Mouse (Mus musculus): ENCODE measurements around the gene Susd4. TPM values are rescaled to one million over a fixed set of nuclear protein-coding genes. Genes with fewer than 3 reads are reported as not detected.

The Susd4 gene
- polyA plus RNA-seq, 1 experiment from 2014 or later = 5.8 TPM

DNA sequence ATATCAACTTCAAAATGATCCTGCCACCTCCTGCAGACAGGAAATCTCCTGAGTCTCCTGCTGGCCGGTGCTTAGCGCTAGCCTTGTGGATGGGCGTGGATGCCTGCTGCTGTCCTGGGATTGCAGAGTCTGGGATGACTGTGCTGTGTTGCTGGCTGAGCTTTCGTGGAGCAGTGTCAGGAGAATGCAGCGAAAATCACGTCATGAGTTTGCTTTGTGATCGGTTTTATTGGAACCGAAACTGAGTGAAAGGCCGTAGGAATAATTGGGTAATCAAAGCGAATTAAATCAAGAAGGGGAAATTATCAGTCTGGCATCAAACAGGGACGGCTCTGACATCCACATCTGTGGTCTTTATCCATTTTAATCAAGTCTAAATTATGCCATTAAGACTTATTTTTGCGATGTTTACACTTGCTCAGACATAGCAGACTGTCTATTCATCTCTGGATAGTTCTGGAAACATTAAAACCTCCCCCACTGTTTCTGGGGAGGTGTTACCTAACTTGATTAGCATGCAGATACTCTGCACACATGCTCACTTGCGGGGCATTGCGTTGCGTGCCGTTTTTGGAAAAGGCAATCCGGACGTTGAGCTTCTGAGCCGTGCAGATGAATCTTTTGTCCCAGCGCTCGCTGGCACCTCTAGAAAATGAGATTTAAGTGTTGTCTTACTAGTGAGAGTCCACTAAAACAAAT lies 60.2 kb downstream of the Susd4 start:
- Histone ChIP-seq H3K36me3 (ENCODE audit: control insufficient read depth, insufficient read depth, low read length) (no peaks in the 10 kb centered on the region), H3K9ac (ENCODE audit: low read length) (no peak overlapping the region), H3K27me3 (ENCODE audit: control insufficient read depth, insufficient read depth, low read length) (no peaks in the 10 kb centered on the region), H3K4me2 (ENCODE audit: low read length) (no peak overlapping the region), H3K9me3 (ENCODE audit: control insufficient read depth, low read length) (no peaks in the 10 kb centered on the region), H3K27ac (replicated peaks in 1 of 2; ENCODE audit: control insufficient read depth in 1 of 2, insufficient read depth in 1 of 2, low read depth in 2 of 2, low read length in 2 of 2) (no peak overlapping the region), H3K4me3 (ENCODE audit: control insufficient read depth in 1 of 2, insufficient read depth in 1 of 2, low read depth in 1 of 2, low read length in 2 of 2) (no peak overlapping the region), H3K4me1 (ENCODE audit: control insufficient read depth in 2 of 2, insufficient read depth in 2 of 2, low read length in 2 of 2) (peaks cover 3 to 4% of the 10 kb centered on the region in 2 experiments)
- ATAC-seq (ENCODE audit: insufficient number of reproducible peaks, insufficient read depth, low FRiP score, low read depth) = no peak
- WGBS = 64% methylated on average over 21 of the region's 21 CpGs

DNA sequence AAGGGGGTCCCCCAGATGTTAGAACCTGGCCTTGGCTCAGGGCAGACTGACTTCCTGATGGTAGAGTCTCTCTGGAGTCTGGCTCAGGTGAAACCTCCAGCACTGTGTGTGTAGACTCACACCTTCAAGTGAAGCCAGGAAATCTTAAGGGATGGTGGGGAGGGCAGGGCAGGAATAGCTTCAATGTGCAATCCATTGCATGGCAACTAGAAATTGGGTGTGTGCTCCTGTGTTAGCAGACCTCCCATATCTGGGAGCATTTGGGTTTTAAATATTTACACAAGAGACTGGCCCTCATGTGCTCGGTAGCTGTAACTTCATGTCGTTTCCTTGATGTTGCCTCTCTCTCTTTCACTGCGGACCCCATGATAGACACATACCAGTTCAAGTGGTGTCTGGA lies 62.9 kb downstream of the Susd4 start:
- Histone ChIP-seq H3K4me1 (ENCODE audit: control insufficient read depth in 2 of 2, insufficient read depth in 2 of 2, low read length in 2 of 2) (no peaks in the 10 kb centered on the region), H3K27me3 (ENCODE audit: control insufficient read depth, insufficient read depth, low read length) (no peaks in the 10 kb centered on the region), H3K36me3 (ENCODE audit: control insufficient read depth, insufficient read depth, low read length) (no peaks in the 10 kb centered on the region), H3K9me3 (ENCODE audit: control insufficient read depth, low read length) (no peaks in the 10 kb centered on the region), H3K4me3 (ENCODE audit: control insufficient read depth in 1 of 2, insufficient read depth in 1 of 2, low read depth in 1 of 2, low read length in 2 of 2) (no peak overlapping the region), H3K9ac (ENCODE audit: low read length) (no peak overlapping the region), H3K4me2 (ENCODE audit: low read length) (no peak overlapping the region), H3K27ac (replicated peaks in 1 of 2; ENCODE audit: control insufficient read depth in 1 of 2, insufficient read depth in 1 of 2, low read depth in 2 of 2, low read length in 2 of 2) (no peak overlapping the region)
- WGBS = 72% methylated on average over 3 of the region's 3 CpGs
- no peak for ATAC-seq (ENCODE audit: insufficient number of reproducible peaks, insufficient read depth, low FRiP score, low read depth)

DNA sequence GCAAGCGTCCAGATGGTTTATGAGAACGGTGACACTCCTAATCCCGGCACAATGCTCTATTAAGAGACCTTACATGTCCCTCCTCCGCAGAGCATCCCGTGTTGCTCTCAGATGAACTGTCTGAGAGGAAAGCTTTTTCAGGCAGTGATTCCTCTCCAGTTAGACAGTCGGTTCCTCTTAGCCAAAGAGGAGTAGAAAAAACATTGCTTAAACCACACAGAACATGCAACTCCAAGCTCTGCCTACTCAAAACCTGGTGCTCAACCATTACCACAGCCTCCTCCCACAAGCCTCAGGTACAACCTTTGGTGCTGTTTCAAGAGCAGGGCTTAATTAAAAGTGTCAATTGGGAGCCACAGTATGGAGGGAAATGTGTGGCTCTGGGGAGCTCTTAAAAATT lies 74.4 kb downstream of the Susd4 start:
- H3K4me2 ChIP-seq (ENCODE audit: low read length) = no peak overlapping the region
- H3K36me3 ChIP-seq (ENCODE audit: control insufficient read depth, insufficient read depth, low read length) = no peaks in the 10 kb centered on the region
- H3K4me3 ChIP-seq (ENCODE audit: control insufficient read depth in 1 of 2, insufficient read depth in 1 of 2, low read depth in 1 of 2, low read length in 2 of 2) = no peak overlapping the region
- WGBS = 82% methylated on average over 6 of the region's 6 CpGs
- no peak overlapping the region for H3K27ac ChIP-seq (replicated peaks in 1 of 2; ENCODE audit: control insufficient read depth in 1 of 2, insufficient read depth in 1 of 2, low read depth in 2 of 2, low read length in 2 of 2)
- no peaks in the 10 kb centered on the region; a peak in 1 of 4 replicates for H3K4me1 ChIP-seq (ENCODE audit: control insufficient read depth in 2 of 2, insufficient read depth in 2 of 2, low read length in 2 of 2)
- no peaks in the 10 kb centered on the region for H3K27me3 ChIP-seq (ENCODE audit: control insufficient read depth, insufficient read depth, low read length)
- no peaks in the 10 kb centered on the region for H3K9me3 ChIP-seq (ENCODE audit: control insufficient read depth, low read length)
- no peak for ATAC-seq (ENCODE audit: insufficient number of reproducible peaks, insufficient read depth, low FRiP score, low read depth)
- H3K9ac ChIP-seq (ENCODE audit: low read length) = no peak overlapping the region

DNA sequence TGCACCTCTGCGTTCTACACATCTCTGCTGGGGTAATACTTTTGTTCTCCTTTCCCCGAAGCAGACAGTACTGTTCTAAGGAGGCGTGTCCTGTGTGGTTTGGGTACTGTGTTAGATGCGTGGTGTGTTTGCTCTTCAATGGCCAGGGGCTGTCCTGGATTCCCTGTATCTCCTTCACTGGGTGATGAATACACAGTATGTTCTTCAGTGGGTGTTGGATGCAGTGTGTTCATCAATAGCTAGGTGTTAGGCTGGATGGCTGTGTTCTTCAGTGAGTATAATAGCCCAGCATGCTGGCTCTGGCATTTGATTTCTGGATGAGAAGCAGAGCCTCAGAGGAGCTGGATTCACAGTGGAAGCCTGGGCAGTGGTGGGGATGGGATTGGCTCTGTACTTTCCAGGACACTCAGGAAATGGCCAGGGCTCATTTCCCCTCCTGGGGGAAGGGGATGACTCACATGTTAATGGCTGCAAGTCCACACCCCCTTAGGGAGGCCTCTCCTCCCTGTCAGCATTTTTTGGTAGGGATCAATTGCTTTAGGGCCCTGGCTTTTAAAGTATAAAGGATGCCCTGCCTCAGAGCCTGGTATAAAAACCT lies 75.8 kb downstream of the Susd4 start:
- no peak overlapping the region for H3K9ac ChIP-seq (ENCODE audit: low read length)
- 76% methylated on average over 4 of the region's 4 CpGs for WGBS
- ATAC-seq (ENCODE audit: insufficient number of reproducible peaks, insufficient read depth, low FRiP score, low read depth) = no peak

DNA sequence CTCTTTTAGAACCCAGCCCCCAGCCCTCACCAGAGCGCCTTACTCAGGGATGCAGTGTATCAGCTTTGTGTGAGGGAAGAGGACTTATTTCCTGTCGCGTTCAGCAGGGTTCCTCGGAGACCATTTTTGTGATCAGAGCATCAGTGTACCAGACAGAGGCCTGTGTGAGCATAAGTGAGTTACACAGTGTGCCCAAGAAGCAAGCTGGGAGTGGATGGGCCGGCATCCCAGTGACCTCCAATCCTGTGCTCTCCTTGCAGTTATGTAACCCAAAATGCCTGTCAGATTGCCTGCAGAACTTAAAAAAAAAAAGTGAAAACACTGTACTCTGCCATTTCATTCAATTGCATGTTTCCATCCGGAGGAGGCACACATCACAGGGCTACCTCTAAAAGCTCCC lies 76.4 kb downstream of the Susd4 start:
- H3K27me3 ChIP-seq (ENCODE audit: control insufficient read depth, insufficient read depth, low read length) = no peaks in the 10 kb centered on the region
- H3K4me2 ChIP-seq (ENCODE audit: low read length) = no peak overlapping the region
- no peaks in the 10 kb centered on the region for H3K9me3 ChIP-seq (ENCODE audit: control insufficient read depth, low read length)
- no peak for ATAC-seq (ENCODE audit: insufficient number of reproducible peaks, insufficient read depth, low FRiP score, low read depth)
- H3K36me3 ChIP-seq (ENCODE audit: control insufficient read depth, insufficient read depth, low read length) = no peaks in the 10 kb centered on the region
- 61% methylated on average over 6 of the region's 6 CpGs for WGBS
- H3K9ac ChIP-seq (ENCODE audit: low read length) = no peak overlapping the region
- no peak overlapping the region for H3K4me3 ChIP-seq (ENCODE audit: control insufficient read depth in 1 of 2, insufficient read depth in 1 of 2, low read depth in 1 of 2, low read length in 2 of 2)
- no peak overlapping the region for H3K27ac ChIP-seq (replicated peaks in 1 of 2; ENCODE audit: control insufficient read depth in 1 of 2, insufficient read depth in 1 of 2, low read depth in 2 of 2, low read length in 2 of 2)
- H3K4me1 ChIP-seq (ENCODE audit: control insufficient read depth in 2 of 2, insufficient read depth in 2 of 2, low read length in 2 of 2) = no peaks in the 10 kb centered on the region; a peak in 1 of 4 replicates

More for the DNA sequence above, 75.8 kb downstream of the Susd4 start:
- H3K27ac ChIP-seq (replicated peaks in 1 of 2; ENCODE audit: control insufficient read depth in 1 of 2, insufficient read depth in 1 of 2, low read depth in 2 of 2, low read length in 2 of 2) = no peak overlapping the region
- no peaks in the 10 kb centered on the region for H3K9me3 ChIP-seq (ENCODE audit: control insufficient read depth, low read length)
- no peak overlapping the region for H3K4me3 ChIP-seq (ENCODE audit: control insufficient read depth in 1 of 2, insufficient read depth in 1 of 2, low read depth in 1 of 2, low read length in 2 of 2)
- H3K36me3 ChIP-seq (ENCODE audit: control insufficient read depth, insufficient read depth, low read length) = no peaks in the 10 kb centered on the region
- no peaks in the 10 kb centered on the region; a peak in 1 of 4 replicates for H3K4me1 ChIP-seq (ENCODE audit: control insufficient read depth in 2 of 2, insufficient read depth in 2 of 2, low read length in 2 of 2)
- no peak overlapping the region for H3K4me2 ChIP-seq (ENCODE audit: low read length)
- no peaks in the 10 kb centered on the region for H3K27me3 ChIP-seq (ENCODE audit: control insufficient read depth, insufficient read depth, low read length)

DNA sequence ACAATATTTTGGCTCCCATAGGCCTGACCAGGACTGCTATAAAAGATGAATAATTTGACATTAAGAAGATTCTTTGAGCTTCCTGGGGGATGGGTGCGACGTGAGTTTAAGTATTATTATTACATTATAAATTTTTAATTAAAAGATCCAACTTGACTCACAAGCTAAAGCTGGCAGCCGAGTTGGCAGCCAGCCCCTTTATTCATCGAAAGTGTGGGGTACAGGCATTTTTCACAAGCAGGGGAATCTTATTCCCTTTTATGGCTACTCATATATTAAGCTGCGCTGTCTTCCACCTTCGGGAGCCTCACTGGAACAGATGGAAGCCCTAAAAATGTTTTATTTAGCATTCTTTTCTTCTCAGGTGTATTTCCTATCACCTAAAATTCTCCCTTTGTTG lies 76.9 kb downstream of the Susd4 start:
- Histone ChIP-seq H3K9ac (ENCODE audit: low read length) (no peak overlapping the region), H3K36me3 (ENCODE audit: control insufficient read depth, insufficient read depth, low read length) (no peaks in the 10 kb centered on the region), H3K4me2 (ENCODE audit: low read length) (no peak overlapping the region), H3K4me1 (ENCODE audit: control insufficient read depth in 2 of 2, insufficient read depth in 2 of 2, low read length in 2 of 2) (no peaks in the 10 kb centered on the region; a peak in 1 of 4 replicates), H3K9me3 (ENCODE audit: control insufficient read depth, low read length) (no peaks in the 10 kb centered on the region), H3K27ac (replicated peaks in 1 of 2; ENCODE audit: control insufficient read depth in 1 of 2, insufficient read depth in 1 of 2, low read depth in 2 of 2, low read length in 2 of 2) (no peak overlapping the region), H3K27me3 (ENCODE audit: control insufficient read depth, insufficient read depth, low read length) (no peaks in the 10 kb centered on the region), H3K4me3 (ENCODE audit: control insufficient read depth in 1 of 2, insufficient read depth in 1 of 2, low read depth in 1 of 2, low read length in 2 of 2) (no peak overlapping the region)
- no peak for ATAC-seq (ENCODE audit: insufficient number of reproducible peaks, insufficient read depth, low FRiP score, low read depth)
- 90% methylated on average over 6 of the region's 6 CpGs for WGBS

DNA sequence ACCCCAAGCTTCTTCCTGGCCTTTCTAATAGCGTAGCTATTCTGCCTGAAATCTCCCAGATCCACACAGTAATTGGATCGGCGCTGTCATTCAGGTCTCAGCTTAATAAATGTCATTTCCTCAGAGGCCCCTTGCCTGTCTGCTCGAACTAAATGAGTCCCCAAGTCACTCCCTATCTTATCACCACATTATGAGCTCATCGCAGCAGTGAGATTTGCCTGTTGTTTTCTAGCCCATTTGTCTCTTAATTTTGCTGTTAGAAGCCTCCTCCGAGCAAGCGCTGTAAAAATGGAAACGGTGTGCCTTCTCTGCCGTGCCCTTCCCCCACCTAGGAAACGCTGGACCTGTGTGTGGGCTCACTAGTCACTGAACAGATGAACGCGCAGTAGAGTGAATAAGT lies 85.9 kb downstream of the Susd4 start:
- Histone ChIP-seq H3K9me3 (ENCODE audit: control insufficient read depth, low read length) (no peaks in the 10 kb centered on the region), H3K4me3 (ENCODE audit: control insufficient read depth in 1 of 2, insufficient read depth in 1 of 2, low read depth in 1 of 2, low read length in 2 of 2) (no peak overlapping the region), H3K9ac (ENCODE audit: low read length) (no peak overlapping the region), H3K27me3 (ENCODE audit: control insufficient read depth, insufficient read depth, low read length) (no peaks in the 10 kb centered on the region), H3K27ac (replicated peaks in 1 of 2; ENCODE audit: control insufficient read depth in 1 of 2, insufficient read depth in 1 of 2, low read depth in 2 of 2, low read length in 2 of 2) (no peak overlapping the region), H3K4me2 (ENCODE audit: low read length) (0 out of 2 replicates have a peak overlapping the region, but pooled peaks have one; percentile 0), H3K4me1 (ENCODE audit: control insufficient read depth in 2 of 2, insufficient read depth in 2 of 2, low read length in 2 of 2) (0 out of 4 replicates have a peak, but pooled peaks cover 0 to 3% of the 10 kb centered on the region in 2 experiments), H3K36me3 (ENCODE audit: control insufficient read depth, insufficient read depth, low read length) (no peaks in the 10 kb centered on the region)
- 33% methylated on average over 12 of the region's 12 CpGs for WGBS
- ATAC-seq (ENCODE audit: insufficient number of reproducible peaks, insufficient read depth, low FRiP score, low read depth) = no peak

Data from heart, embryonic 14.5 days (tissue).